ENCODE assay signal across 1 mouse cellular context in the genomic region with DNA sequence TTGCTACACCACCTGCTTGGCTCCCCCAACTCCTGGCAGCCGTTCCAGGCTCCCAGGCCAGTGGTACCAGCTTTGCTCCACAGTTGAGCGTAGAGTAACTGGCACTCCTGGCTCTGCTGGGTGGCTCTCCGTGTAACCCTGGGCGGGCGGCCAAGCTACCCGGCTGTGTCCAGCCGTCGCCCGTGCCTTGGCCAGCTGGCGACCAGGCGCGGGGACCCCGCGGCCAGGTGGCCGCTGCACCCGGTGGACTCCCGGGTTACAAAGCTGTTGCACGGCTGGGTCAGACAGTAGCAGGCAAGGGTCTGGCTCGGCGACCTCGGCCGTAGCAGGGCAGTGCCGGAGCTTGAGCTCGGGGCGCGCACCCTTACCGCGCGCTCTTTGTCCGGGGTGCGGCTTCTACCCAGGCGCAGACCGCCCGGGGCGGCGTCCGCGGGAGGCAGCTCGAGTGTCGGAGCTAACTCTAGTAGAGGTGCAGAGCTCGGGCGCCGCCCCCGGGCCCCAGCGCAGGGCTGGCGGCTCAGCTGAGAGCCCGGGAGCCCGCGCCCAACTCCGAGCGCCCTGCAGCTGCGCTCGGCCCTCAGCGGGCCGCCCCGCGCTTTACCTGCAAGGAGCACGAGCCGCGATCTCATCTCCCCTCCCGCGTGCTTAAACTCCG.
TF ChIP-seq lines count a peak whose summit lies in the region.

No protein-coding gene starts in this region.

TF ChIP-seq in MEL, 35 proteins besides CTCF, POLR2A, EP300 and RAD21 (continued from another document):
- TF ChIP-seq TBP (IDR thresholded peaks at IDR 0.05; ENCODE audit: low read depth, low read length), result no peak
- no peak for TF ChIP-seq MAFK (IDR thresholded peaks at IDR 0.05; ENCODE audit: borderline replicate concordance, low read depth, low read length)
TF ChIP-seq in MEL: peak in this region for 1.
